Mouse (Mus musculus) stomach, embryonic 14.5 days (tissue): ENCODE results near the gene Gfra1. TPM values are rescaled to one million over a fixed set of nuclear protein-coding genes. Genes with fewer than 3 reads are reported as not detected.

ENCODE experiments used
- ATAC-seq: fragments of 200-750 bp; cut with Nextera tagmentation; 2 replicates; pipeline ENCODE4 v1.8.0; 2017; ENCODE audit warnings: low read depth, moderate TSS enrichment; ENCODE audit not compliant: insufficient number of reproducible peaks, insufficient read depth, low FRiP score
- H3K27ac ChIP-seq: fragments of 300-500 bp; sonication (generic); 2 replicates; pipeline ENCODE4 v1.5.1; 2014; ENCODE audit warnings: mild to moderate bottlenecking, low read length, moderate library complexity, mixed read lengths
- H3K27me3 ChIP-seq: fragments of 300-500 bp; sonication (generic); 2 replicates; pipeline ENCODE4 v1.6.1; 2014; ENCODE audit warnings: low read length, control low read depth, mixed read lengths; ENCODE audit not compliant: control insufficient read depth, insufficient read depth
- H3K36me3 ChIP-seq: fragments of 300-500 bp; sonication (generic); 2 replicates; pipeline ENCODE4 v1.6.1; 2014; ENCODE audit warnings: mild to moderate bottlenecking, control low read depth, low read length, moderate library complexity, mixed read lengths; ENCODE audit not compliant: control insufficient read depth, insufficient read depth
- H3K4me1 ChIP-seq: fragments of 300-500 bp; sonication (generic); 2 replicates; pipeline ENCODE4 v1.6.1; 2014; ENCODE audit warnings: low read length, control low read depth, mixed read lengths; ENCODE audit not compliant: control insufficient read depth, insufficient read depth
- H3K4me2 ChIP-seq: fragments of 300-500 bp; sonication (generic); replicated peaks from 2 replicates; pipeline ENCODE4 v1.6.1; 2014; ENCODE audit warnings: low read depth, low read length, control low read depth
- H3K4me3 ChIP-seq: fragments of 300-500 bp; sonication (generic); 2 replicates; pipeline ENCODE4 v1.5.1; 2014; ENCODE audit warnings: low read depth, low read length, control low read depth
- H3K9ac ChIP-seq: fragments of 300-500 bp; sonication (generic); replicated peaks from 2 replicates; pipeline ENCODE4 v1.6.1; 2014; ENCODE audit warnings: low read depth, mild to moderate bottlenecking, control low read depth, low read length, moderate library complexity, mixed read lengths
- H3K9me3 ChIP-seq: fragments of 300-500 bp; sonication (generic); 2 replicates; pipeline ENCODE4 v1.6.1; 2016; ENCODE audit warnings: low read depth, low read length, control low read depth; ENCODE audit not compliant: control insufficient read depth
- WGBS: fragments of 180-500 bp; shearing (Covaris S2); extraction: QIAGEN DNeasy Blood & Tissue Kit; methylation state at CpG from one replicate; pipeline ENCODE4 v1.1.7; 2014; 5-methylcytosine and 5-hydroxymethylcytosine counted together
- polyA plus RNA-seq: library from polyadenylated mRNA; unstranded; fragments of >200 nt; fragmentation: Nextera tagmentation; extraction: Ambion mirVana; gene quantifications from 2 replicates; pipeline ENCODE4 v1.2.1, GENCODE M21; 2014

The Gfra1 gene
- polyA plus RNA-seq, 1 experiment from 2014 or later: 66.3 TPM

GRCm38 (mm10) chr19:58243604-58244003, 212.1 kb downstream of the Gfra1 start:
- 59% methylated on average over 1 of the region's 1 CpGs for WGBS
- Histone ChIP-seq H3K9ac (no peak overlapping the region), H3K27ac (no peak overlapping the region), H3K36me3 (no peaks in the 10 kb centered on the region), H3K4me1 (peaks cover 5% of the 10 kb centered on the region; the same call in 1 of the 2 replicates), H3K4me2 (no peak overlapping the region), H3K4me3 (no peak overlapping the region), H3K27me3 (no peaks in the 10 kb centered on the region), H3K9me3 (no peaks in the 10 kb centered on the region)
- no peak for ATAC-seq

- no peak overlapping the region for H3K27ac ChIP-seq
- H3K9me3 ChIP-seq: no peaks in the 10 kb centered on the region
- H3K27me3 ChIP-seq: no peaks in the 10 kb centered on the region
- no peak overlapping the region for H3K9ac ChIP-seq
- no peak overlapping the region for H3K4me3 ChIP-seq
- ATAC-seq: no peak
- WGBS: 80% methylated on average over 8 of the region's 8 CpGs
- peaks cover 4% of the 10 kb centered on the region; the same call in 1 of the 2 replicates for H3K36me3 ChIP-seq
- no peak overlapping the region for H3K4me2 ChIP-seq
- no peaks in the 10 kb centered on the region for H3K4me1 ChIP-seq
These were observed 217.4 kb downstream of the Gfra1 start for GRCm38 (mm10) chr19:58238325-58238724.

DNA sequence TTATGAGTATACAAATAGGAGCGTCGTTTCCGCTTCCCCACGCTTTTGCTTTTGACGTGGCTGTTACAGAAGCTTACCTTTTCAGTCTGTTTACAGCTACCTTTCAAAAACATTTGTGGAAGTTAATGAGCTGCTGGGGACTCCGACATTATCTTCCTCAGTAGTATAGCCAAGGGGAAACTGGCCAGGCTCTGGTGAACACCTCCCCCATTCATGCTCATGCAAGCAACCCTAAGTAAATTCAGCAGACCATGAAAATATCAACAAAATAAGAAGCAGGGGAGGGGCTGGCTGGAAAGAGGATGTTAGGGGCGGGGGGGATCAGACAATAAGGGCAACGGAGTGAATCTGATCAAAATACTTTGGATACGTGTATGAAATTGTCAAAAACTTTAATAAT, 228.0 kb downstream of the Gfra1 start:
- 73% methylated on average over 9 of the region's 9 CpGs for WGBS
- Histone ChIP-seq H3K27me3 (no peaks in the 10 kb centered on the region), H3K4me1 (0 out of 2 replicates have a peak, but pooled peaks cover 9% of the 10 kb centered on the region), H3K4me2 (no peak overlapping the region), H3K4me3 (no peak overlapping the region), H3K36me3 (no peaks in the 10 kb centered on the region), H3K9me3 (no peaks in the 10 kb centered on the region), H3K9ac (no peak overlapping the region), H3K27ac (no peak overlapping the region)
- no peak for ATAC-seq

DNA sequence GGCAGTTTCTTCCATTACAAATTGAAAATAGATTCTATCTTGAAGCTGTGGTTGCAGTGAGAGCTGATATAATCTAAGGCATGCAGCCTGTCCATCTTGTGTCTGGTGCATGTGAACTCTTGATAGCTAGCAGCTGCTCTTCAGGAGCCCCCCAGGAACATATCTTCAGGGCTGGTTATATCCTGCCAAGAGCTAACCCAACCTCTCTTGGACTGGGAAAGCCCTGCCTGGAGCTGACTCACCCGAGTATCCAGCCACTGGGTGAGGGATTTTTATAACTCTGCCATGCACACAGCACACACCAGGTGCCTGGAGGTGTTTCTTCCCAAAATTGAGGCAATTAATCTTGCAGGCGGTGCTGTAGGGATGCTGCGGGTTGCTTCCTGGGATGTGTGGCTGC, 228.8 kb downstream of the Gfra1 start:
- Histone ChIP-seq H3K4me3 (no peak overlapping the region), H3K36me3 (no peaks in the 10 kb centered on the region), H3K27ac (no peak overlapping the region), H3K4me2 (no peak overlapping the region), H3K9me3 (no peaks in the 10 kb centered on the region), H3K27me3 (no peaks in the 10 kb centered on the region), H3K4me1 (0 out of 2 replicates have a peak, but pooled peaks cover 9% of the 10 kb centered on the region), H3K9ac (no peak overlapping the region)
- 40% methylated on average over 3 of the region's 3 CpGs for WGBS
- no peak for ATAC-seq

- Histone ChIP-seq H3K9ac (no peak overlapping the region), H3K4me2 (no peak overlapping the region), H3K27me3 (no peaks in the 10 kb centered on the region), H3K4me3 (no peak overlapping the region), H3K9me3 (no peaks in the 10 kb centered on the region), H3K27ac (no peak overlapping the region), H3K36me3 (no peaks in the 10 kb centered on the region), H3K4me1 (no peaks in the 10 kb centered on the region)
- ATAC-seq: no peak
- 70% methylated on average over 25 of the region's 25 CpGs for WGBS
These were observed 235.5 kb downstream of the Gfra1 start for GRCm38 (mm10) chr19:58220061-58220831.

GRCm38 (mm10) chr19:58217591-58217990, 238.1 kb downstream of the Gfra1 start:
- H3K4me2 ChIP-seq: no peak overlapping the region
- WGBS: 80% methylated on average over 4 of the region's 4 CpGs
- no peaks in the 10 kb centered on the region for H3K36me3 ChIP-seq
- no peaks in the 10 kb centered on the region for H3K27me3 ChIP-seq
- no peaks in the 10 kb centered on the region for H3K4me1 ChIP-seq
- H3K9me3 ChIP-seq: no peaks in the 10 kb centered on the region
- H3K27ac ChIP-seq: no peak overlapping the region
- no peak for ATAC-seq
- no peak overlapping the region for H3K4me3 ChIP-seq
- no peak overlapping the region for H3K9ac ChIP-seq

- no peak for ATAC-seq
- H3K27ac ChIP-seq: no peak overlapping the region
- no peak overlapping the region for H3K4me3 ChIP-seq
- H3K4me1 ChIP-seq: peaks cover 3% of the 10 kb centered on the region; the same call in 1 of the 2 replicates
- no peak overlapping the region for H3K9ac ChIP-seq
- no peaks in the 10 kb centered on the region for H3K36me3 ChIP-seq
- WGBS: 53% methylated on average over 10 of the region's 10 CpGs
- no peaks in the 10 kb centered on the region for H3K9me3 ChIP-seq
- no peaks in the 10 kb centered on the region for H3K27me3 ChIP-seq
- no peak overlapping the region for H3K4me2 ChIP-seq
These were observed 249.1 kb downstream of the Gfra1 start for GRCm38 (mm10) chr19:58206496-58207044.

GRCm38 (mm10) chr19:58205470-58205869, 250.2 kb downstream of the Gfra1 start:
- WGBS: 78% methylated on average over 7 of the region's 7 CpGs
- Histone ChIP-seq H3K27ac (no peak overlapping the region), H3K27me3 (no peaks in the 10 kb centered on the region), H3K36me3 (no peaks in the 10 kb centered on the region), H3K9me3 (no peaks in the 10 kb centered on the region), H3K4me3 (no peak overlapping the region), H3K9ac (no peak overlapping the region), H3K4me1 (peaks cover 3% of the 10 kb centered on the region; the same call in 1 of the 2 replicates), H3K4me2 (no peak overlapping the region)
- no peak for ATAC-seq
